Mouse (Mus musculus) ES-E14 (cell line): ENCODE data around the gene Arhgef19. TPM values are rescaled to one million over a fixed set of nuclear protein-coding genes. Genes with fewer than 3 reads are reported as not detected.

Experiments used
- DNase-seq: peaks from one replicate; pipeline ENCODE4 v3.0.0-alpha.2; 2013; ENCODE audit warnings: low read depth, low spot score
- H3K27ac ChIP-seq: 2 replicates; pipeline ENCODE4 v1.5.1; 2012; ENCODE audit warnings: low read depth, mild to moderate bottlenecking, low read length, moderate library complexity, mixed read lengths; ENCODE audit not compliant: poor library complexity, insufficient read depth, severe bottlenecking
- H3K36me3 ChIP-seq: 2 replicates; pipeline ENCODE4 v1.6.1; 2012; ENCODE audit warnings: mild to moderate bottlenecking, low read length, moderate library complexity, mixed read lengths; ENCODE audit not compliant: control insufficient read depth, poor library complexity, insufficient read depth, severe bottlenecking
- H3K4me1 ChIP-seq, 2 experiments: fragments of 150-350 bp in 1 of 2; sonication (generic) in 1 of 2; 2 replicates each; pipeline ENCODE4 v1.6.1; 2012; ENCODE audit warnings: low read length in 2 of 2, mild to moderate bottlenecking in 1 of 2, mixed read lengths in 1 of 2; ENCODE audit not compliant: control insufficient read depth in 2 of 2, insufficient read depth in 2 of 2, poor library complexity in 1 of 2
- H3K4me3 ChIP-seq, 2 experiments: fragments of 150-350 bp in 1 of 2; sonication (generic) in 1 of 2; 2 replicates each; pipeline ENCODE4 v1.5.1; 2012; ENCODE audit warnings: low read length in 2 of 2, low read depth in 1 of 2, mild to moderate bottlenecking in 1 of 2, mixed read lengths in 1 of 2; ENCODE audit not compliant: insufficient read depth in 1 of 2, poor library complexity in 1 of 2, severe bottlenecking in 1 of 2
- H3K9ac ChIP-seq: 2 replicates; pipeline ENCODE4 v1.6.1; 2012; ENCODE audit warnings: low read depth, mild to moderate bottlenecking, low read length, mixed read lengths; ENCODE audit not compliant: poor library complexity, insufficient read depth, severe bottlenecking
- H3K9me3 ChIP-seq: fragments of 150-350 bp; sonication (generic); 2 replicates; pipeline ENCODE4 v1.6.1; 2012; ENCODE audit warnings: low read depth, mild to moderate bottlenecking, low read length; ENCODE audit not compliant: control insufficient read depth, insufficient read depth
- CHD2 ChIP-seq: IDR thresholded peaks from 2 replicates; pipeline ENCODE4 v1.6.1; 2014; ENCODE audit warnings: mild to moderate bottlenecking, low read depth, low read length, inconsistent platforms
- HCFC1 ChIP-seq: IDR thresholded peaks from 2 replicates; pipeline ENCODE4 v1.6.1; 2012; ENCODE audit warnings: low read length, inconsistent platforms, borderline replicate concordance; ENCODE audit not compliant: insufficient read depth
- MAFK ChIP-seq: IDR thresholded peaks from 2 replicates; pipeline ENCODE4 v1.6.1; 2014; ENCODE audit warnings: mild to moderate bottlenecking, low read depth, low read length, inconsistent platforms; ENCODE audit not compliant: insufficient read depth
- ZC3H11A ChIP-seq: IDR thresholded peaks from 2 replicates; pipeline ENCODE4 v1.6.1; 2012; ENCODE audit warnings: low read depth, mild to moderate bottlenecking, inconsistent platforms, low read length, borderline replicate concordance
- ZNF384 ChIP-seq: IDR thresholded peaks from 2 replicates; pipeline ENCODE4 v1.6.1; 2012; ENCODE audit warnings: low read depth, low read length, inconsistent platforms
- in situ Hi-C, 2 experiments: fragments of 600-800 bp; cut with MboI; formaldehyde crosslinking; loops; one replicate each; pipeline ENCODE4 v1.15.1; 2025; ENCODE audit warnings: low sequenced_read_pairs in 2 of 2, inconsistent platforms in 1 of 2; ENCODE audit not compliant: unreplicated experiment in 2 of 2
- total RNA-seq: library from RNA; depleted of rRNA; stranded (reverse); fragments of 300-350 nt; gene quantifications from 2 replicates; pipeline ENCODE4 v1.2.3, GENCODE M21; 2012

Arhgef19 gene
- total RNA-seq, 1 experiment = 1.7 TPM

GRCm38 (mm10) chr4:141299356-141299755 is 60.1 kb downstream of the Arhgef19 start:
- DNase-seq = no peak
- Histone ChIP-seq H3K36me3 (peaks cover 2% of the 10 kb centered on the region; the same call in 1 of the 2 replicates), H3K9ac (no peak overlapping the region), H3K27ac (no peak overlapping the region), H3K4me3 (no peak overlapping the region), H3K9me3 (no peaks in the 10 kb centered on the region; the same call in 1 of the 2 replicates), H3K4me1 (peaks cover 13 to 24% of the 10 kb centered on the region in 2 experiments; a peak in 3 of 4 replicates)
- in situ Hi-C loops = no loop called here
- no peak for TF ChIP-seq CHD2
- no peak for TF ChIP-seq HCFC1
- no peak for TF ChIP-seq MAFK
- TF ChIP-seq ZNF384 = no peak
- no peak for TF ChIP-seq ZC3H11A

GRCm38 (mm10) chr4:141300196-141300595 is 60.9 kb downstream of the Arhgef19 start:
- Histone ChIP-seq H3K27ac (no peak overlapping the region), H3K36me3 (peaks cover 2% of the 10 kb centered on the region; the same call in 1 of the 2 replicates), H3K4me1 (peaks cover 12 to 22% of the 10 kb centered on the region in 2 experiments; a peak in 3 of 4 replicates), H3K9ac (no peak overlapping the region), H3K4me3 (no peak overlapping the region), H3K9me3 (no peaks in the 10 kb centered on the region; the same call in 1 of the 2 replicates)
- TF ChIP-seq HCFC1 (no peak), ZC3H11A (no peak), MAFK (no peak)
- in situ Hi-C loops = no loop called here
- no peak for DNase-seq

GRCm38 (mm10) chr4:141301116-141301553 is 61.8 kb downstream of the Arhgef19 start, which contains the start of gene Epha2:
Epha2 (plus strand) TSS chr4:141301240.
- H3K4me1 ChIP-seq = peaks cover 12 to 24% of the 10 kb centered on the region in 2 experiments; a peak in 3 of 4 replicates
- H3K4me3 ChIP-seq = peak within 1 kb of the TSS; percentile 78 to 90
- TF ChIP-seq HCFC1 (0 out of 2 replicates have a peak, but pooled peaks have one; percentile 46), ZNF384 (no peak)
- peak; percentile 95 for DNase-seq
- peak within 1 kb of the TSS; percentile 84 for H3K9ac ChIP-seq
- in situ Hi-C loops = no loop called here
- peaks cover 6% of the 10 kb centered on the region; the same call in 1 of the 2 replicates for H3K36me3 ChIP-seq
- H3K9me3 ChIP-seq = no peaks in the 10 kb centered on the region; the same call in 1 of the 2 replicates
- peak within 1 kb of the TSS; percentile 63 for H3K27ac ChIP-seq

- Histone ChIP-seq H3K9me3 (no peaks in the 10 kb centered on the region; the same call in 1 of the 2 replicates), H3K36me3 (peaks cover 12% of the 10 kb centered on the region; the same call in 1 of the 2 replicates), H3K9ac (peak overlapping the region; percentile 84), H3K4me3 (peak overlapping the region; percentile 78 to 90), H3K4me1 (peaks cover 12 to 29% of the 10 kb centered on the region in 2 experiments; a peak in 3 of 4 replicates), H3K27ac (peak overlapping the region; percentile 63)
- no peak for TF ChIP-seq CHD2
- no peak for TF ChIP-seq ZC3H11A
- no peak for TF ChIP-seq ZNF384
- no peak for TF ChIP-seq HCFC1
- TF ChIP-seq MAFK = no peak
- no peak for DNase-seq
- in situ Hi-C loops = no loop called here
Measured at GRCm38 (mm10) chr4:141301591-141302427, 62.5 kb downstream of the Arhgef19 start.
